Mouse (Mus musculus): Measurements from ENCODE around the gene Mog. TPM values are rescaled to one million over a fixed set of nuclear protein-coding genes. Genes with fewer than 3 reads are reported as not detected.
"Not testable (repeated sequence)": the region's sequence is repeated elsewhere in the genome, so short reads cannot be mapped to it uniquely, and the experiment has no call there.

Mog gene
- polyA plus RNA-seq, 1 experiment from 2014 or later = 0.08 TPM

- Histone ChIP-seq H3K27ac (peak overlapping the region; percentile 92), H3K9me3 (replicated peaks) (no peaks in the 10 kb centered on the region), H3K4me1 (peaks cover 4% of the 10 kb centered on the region; the same call in 1 of the 2 replicates), H3K36me3 (no peaks in the 10 kb centered on the region), H3K27me3 (ENCODE audit: low read depth, poor library complexity, severe bottlenecking) (no peaks in the 10 kb centered on the region), H3K4me3 (peak overlapping the region; percentile 48)
- 0% methylated on average over 14 of the region's 14 CpGs for WGBS
- peak; percentile 95 for DNase-seq (ENCODE audit: low spot score)
These were observed 5.5 kb upstream of the Mog start for GRCm38 (mm10) chr17:37028683-37029120.

GRCm38 (mm10) chr17:37028212-37028611 is 5.0 kb upstream of the Mog start:
- no peak for DNase-seq (ENCODE audit: low spot score)
- 6% methylated on average over 10 of the region's 10 CpGs for whole genome bisulfite sequencing
- H3K27ac ChIP-seq = peak overlapping the region; percentile 92
- peak overlapping the region; percentile 48 for H3K4me3 ChIP-seq
- no peaks in the 10 kb centered on the region for H3K9me3 ChIP-seq (replicated peaks)
- H3K27me3 ChIP-seq (ENCODE audit: low read depth, poor library complexity, severe bottlenecking) = no peaks in the 10 kb centered on the region
- no peaks in the 10 kb centered on the region for H3K36me3 ChIP-seq
- peaks cover 4% of the 10 kb centered on the region; the same call in 1 of the 2 replicates for H3K4me1 ChIP-seq

GRCm38 (mm10) chr17:37027486-37027885 is 4.3 kb upstream of the Mog start:
- Histone ChIP-seq H3K27ac (peak overlapping the region; percentile 92), H3K9me3 (replicated peaks) (no peaks in the 10 kb centered on the region), H3K27me3 (ENCODE audit: low read depth, poor library complexity, severe bottlenecking) (no peaks in the 10 kb centered on the region), H3K36me3 (no peaks in the 10 kb centered on the region), H3K4me3 (no peak overlapping the region), H3K4me1 (peaks cover 4% of the 10 kb centered on the region; the same call in 1 of the 2 replicates)
- no peak for DNase-seq (ENCODE audit: low spot score)
- WGBS = 91% methylated on average over 4 of the region's 4 CpGs

GRCm38 (mm10) chr17:37026425-37026824 is 3.2 kb upstream of the Mog start:
- no peak overlapping the region for H3K27ac ChIP-seq

GRCm38 (mm10) chr17:37019242-37019641 is 4.0 kb downstream of the Mog start:
- 97% methylated on average over 5 of the region's 5 CpGs for WGBS
- H3K4me1 ChIP-seq; H3K9me3 ChIP-seq (replicated peaks); DNase-seq (ENCODE audit: low spot score); H3K4me3 ChIP-seq; H3K36me3 ChIP-seq; H3K27me3 ChIP-seq (ENCODE audit: low read depth, poor library complexity, severe bottlenecking); H3K27ac ChIP-seq: not testable (repeated sequence)

More at GRCm38 (mm10) chr17:37026425-37026824, 3.2 kb upstream of the Mog start:
- 95% methylated on average over 2 of the region's 2 CpGs for WGBS
- DNase-seq (ENCODE audit: low spot score) = no peak
- Histone ChIP-seq H3K27me3 (ENCODE audit: low read depth, poor library complexity, severe bottlenecking) (no peaks in the 10 kb centered on the region), H3K4me3 (no peak overlapping the region), H3K9me3 (replicated peaks) (no peaks in the 10 kb centered on the region), H3K4me1 (peaks cover 4% of the 10 kb centered on the region; the same call in 1 of the 2 replicates), H3K36me3 (no peaks in the 10 kb centered on the region)

DNA sequence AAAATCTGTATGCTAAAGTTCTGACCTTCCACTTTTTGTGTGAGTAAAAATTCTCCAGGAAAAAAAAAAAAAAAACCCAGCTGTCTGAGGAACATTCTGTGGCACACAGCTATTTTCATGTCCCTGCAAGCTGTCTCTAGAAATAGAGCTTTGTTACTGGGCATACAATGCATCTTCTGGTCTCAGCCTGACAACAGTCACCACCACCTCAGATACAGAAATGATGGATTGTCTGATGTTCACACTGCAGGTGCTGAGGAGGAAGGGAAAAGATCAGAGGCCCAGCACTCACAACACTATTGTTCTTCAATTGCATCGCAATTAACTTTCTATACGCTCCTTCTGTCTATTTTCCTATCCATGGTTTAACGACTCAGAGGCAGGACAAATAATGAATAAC is 4.9 kb downstream of the Mog start:
- Histone ChIP-seq H3K4me1 (no peaks in the 10 kb centered on the region), H3K27me3 (ENCODE audit: low read depth, poor library complexity, severe bottlenecking) (no peaks in the 10 kb centered on the region), H3K4me3 (no peak overlapping the region), H3K36me3 (no peaks in the 10 kb centered on the region), H3K27ac (no peak overlapping the region), H3K9me3 (replicated peaks) (no peaks in the 10 kb centered on the region)
- 88% methylated on average over 3 of the region's 3 CpGs for WGBS
- no peak for DNase-seq (ENCODE audit: low spot score)

DNA sequence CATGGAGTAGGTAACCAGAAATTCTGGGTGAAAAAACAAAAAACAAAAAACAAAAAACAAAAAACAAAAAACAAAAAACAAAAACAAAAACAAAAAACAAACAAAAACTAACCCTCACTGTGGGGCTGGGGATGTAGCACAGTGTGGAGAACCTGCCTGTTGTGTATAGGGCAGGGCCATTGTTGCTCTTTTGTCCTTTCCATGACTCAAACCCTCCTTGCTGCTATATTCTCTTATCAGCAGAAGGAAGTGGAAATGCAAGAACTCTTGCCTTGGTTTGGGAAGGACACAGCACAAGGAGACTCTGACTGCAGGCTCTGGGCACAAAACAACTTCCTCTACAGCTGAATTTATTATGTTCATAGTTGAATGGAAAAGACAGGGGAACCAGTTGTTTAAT is 6.9 kb downstream of the Mog start:
- no peak for DNase-seq (ENCODE audit: low spot score)
- H3K9me3 ChIP-seq (replicated peaks) = no peaks in the 10 kb centered on the region
- no peaks in the 10 kb centered on the region for H3K4me1 ChIP-seq
- H3K27ac ChIP-seq = no peak overlapping the region
- no peak overlapping the region for H3K4me3 ChIP-seq
- H3K27me3 ChIP-seq (ENCODE audit: low read depth, poor library complexity, severe bottlenecking) = no peaks in the 10 kb centered on the region
- H3K36me3 ChIP-seq = peaks cover 4% of the 10 kb centered on the region

- 78% methylated on average over 5 of the region's 5 CpGs for WGBS
- DNase-seq (ENCODE audit: low spot score) = no peak
- no peaks in the 10 kb centered on the region for H3K4me1 ChIP-seq
- no peaks in the 10 kb centered on the region for H3K27me3 ChIP-seq (ENCODE audit: low read depth, poor library complexity, severe bottlenecking)
- H3K36me3 ChIP-seq = peaks cover 46% of the 10 kb centered on the region
- H3K4me3 ChIP-seq = no peak overlapping the region
- no peaks in the 10 kb centered on the region for H3K9me3 ChIP-seq (replicated peaks)
- no peak overlapping the region for H3K27ac ChIP-seq
These were observed 11.1 kb downstream of the Mog start for GRCm38 (mm10) chr17:37012141-37012540.

GRCm38 (mm10) chr17:37011719-37012118 is 11.5 kb downstream of the Mog start:
- no peak for DNase-seq (ENCODE audit: low spot score)
- Histone ChIP-seq H3K4me1 (no peaks in the 10 kb centered on the region), H3K4me3 (no peak overlapping the region), H3K27ac (no peak overlapping the region), H3K27me3 (ENCODE audit: low read depth, poor library complexity, severe bottlenecking) (no peaks in the 10 kb centered on the region), H3K9me3 (replicated peaks) (no peaks in the 10 kb centered on the region), H3K36me3 (peaks cover 50% of the 10 kb centered on the region)
- WGBS = 90% methylated on average over 3 of the region's 3 CpGs

DNA sequence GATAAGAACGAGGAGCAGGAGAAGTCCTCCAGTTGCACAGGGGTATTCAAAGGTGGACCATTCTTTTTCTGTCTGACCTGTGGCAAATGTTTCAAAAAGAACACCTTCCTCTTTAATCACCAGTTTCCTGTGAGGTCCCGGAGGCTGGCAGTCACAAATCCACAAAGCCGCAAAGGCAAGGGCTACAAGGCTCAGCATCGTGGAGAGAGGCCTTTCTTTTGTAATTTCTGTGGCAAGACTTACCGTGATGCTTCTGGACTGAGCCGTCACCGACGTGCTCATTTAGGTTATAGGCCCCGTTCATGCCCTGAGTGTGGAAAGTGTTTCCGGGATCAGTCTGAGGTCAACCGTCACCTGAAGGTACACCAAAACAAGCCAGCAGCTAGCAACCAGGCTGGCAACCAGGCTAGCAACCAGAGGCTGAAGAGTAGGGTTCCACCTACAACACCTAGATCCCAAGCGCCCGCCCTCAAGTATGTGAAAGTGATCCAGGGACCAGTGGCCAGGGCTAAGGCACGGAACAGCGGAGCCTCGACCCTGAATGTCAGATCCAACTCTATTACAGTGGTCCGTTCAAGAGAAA is 13.6 kb downstream of the Mog start:
- Histone ChIP-seq H3K4me3 (no peak overlapping the region), H3K27ac (no peak overlapping the region), H3K27me3 (ENCODE audit: low read depth, poor library complexity, severe bottlenecking) (no peaks in the 10 kb centered on the region), H3K36me3 (peaks cover 72% of the 10 kb centered on the region), H3K4me1 (no peaks in the 10 kb centered on the region), H3K9me3 (replicated peaks) (no peaks in the 10 kb centered on the region)
- WGBS = 94% methylated on average over 17 of the region's 17 CpGs
- DNase-seq (ENCODE audit: low spot score) = no peak

DNA sequence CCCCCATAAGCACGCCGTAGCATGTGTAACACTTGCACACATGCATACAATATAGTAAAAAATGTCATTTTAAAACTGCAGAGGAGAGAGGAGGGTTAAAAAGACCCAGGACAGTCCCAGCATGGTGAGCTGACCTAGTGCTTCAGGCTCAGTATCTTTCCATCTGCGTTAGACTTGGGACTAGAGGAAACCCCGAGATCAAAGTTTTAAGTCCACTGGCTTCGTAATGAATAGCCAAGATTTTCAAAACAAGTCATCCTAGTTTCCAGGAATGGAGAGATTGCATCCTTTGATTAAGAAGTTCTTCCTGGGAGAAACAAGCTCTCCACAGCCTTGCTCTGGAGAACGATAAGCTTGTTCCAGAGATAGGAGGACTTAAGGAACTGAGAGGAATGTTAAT is 15.0 kb downstream of the Mog start:
- Histone ChIP-seq H3K36me3 (peaks cover 75% of the 10 kb centered on the region), H3K4me1 (peaks cover 3% of the 10 kb centered on the region), H3K27ac (no peak overlapping the region), H3K27me3 (ENCODE audit: low read depth, poor library complexity, severe bottlenecking) (no peaks in the 10 kb centered on the region), H3K4me3 (no peak overlapping the region), H3K9me3 (replicated peaks) (no peaks in the 10 kb centered on the region)
- no peak for DNase-seq (ENCODE audit: low spot score)
- WGBS = 91% methylated on average over 6 of the region's 6 CpGs

DNA sequence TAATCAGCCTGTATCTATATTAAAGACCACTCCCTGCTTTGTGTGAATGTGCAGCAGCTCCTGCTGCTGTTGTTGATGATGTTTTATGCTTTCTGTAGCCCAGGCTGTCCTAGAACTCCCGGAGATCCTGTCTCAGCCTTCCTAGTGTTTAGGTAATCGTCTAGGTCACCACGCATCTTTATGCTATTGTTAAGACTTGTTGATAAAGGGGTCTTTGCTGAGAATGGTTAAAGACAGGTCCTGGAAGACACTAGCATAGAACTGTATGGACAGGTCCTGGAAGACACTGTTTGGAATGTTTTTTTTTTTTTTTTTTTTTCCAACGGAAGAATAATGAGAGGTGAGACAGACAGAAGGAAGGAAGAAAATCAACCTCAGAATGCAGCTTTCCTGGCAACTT is 19.8 kb downstream of the Mog start:
- 59% methylated on average over 4 of the region's 4 CpGs for WGBS
- Histone ChIP-seq H3K4me1 (peaks cover 15% of the 10 kb centered on the region), H3K9me3 (replicated peaks) (no peaks in the 10 kb centered on the region), H3K36me3 (peaks cover 42% of the 10 kb centered on the region), H3K27ac (peak overlapping the region; percentile 98), H3K4me3 (peak overlapping the region; percentile 71), H3K27me3 (ENCODE audit: low read depth, poor library complexity, severe bottlenecking) (no peaks in the 10 kb centered on the region)
- peak; percentile 35 for DNase-seq (ENCODE audit: low spot score)

DNA sequence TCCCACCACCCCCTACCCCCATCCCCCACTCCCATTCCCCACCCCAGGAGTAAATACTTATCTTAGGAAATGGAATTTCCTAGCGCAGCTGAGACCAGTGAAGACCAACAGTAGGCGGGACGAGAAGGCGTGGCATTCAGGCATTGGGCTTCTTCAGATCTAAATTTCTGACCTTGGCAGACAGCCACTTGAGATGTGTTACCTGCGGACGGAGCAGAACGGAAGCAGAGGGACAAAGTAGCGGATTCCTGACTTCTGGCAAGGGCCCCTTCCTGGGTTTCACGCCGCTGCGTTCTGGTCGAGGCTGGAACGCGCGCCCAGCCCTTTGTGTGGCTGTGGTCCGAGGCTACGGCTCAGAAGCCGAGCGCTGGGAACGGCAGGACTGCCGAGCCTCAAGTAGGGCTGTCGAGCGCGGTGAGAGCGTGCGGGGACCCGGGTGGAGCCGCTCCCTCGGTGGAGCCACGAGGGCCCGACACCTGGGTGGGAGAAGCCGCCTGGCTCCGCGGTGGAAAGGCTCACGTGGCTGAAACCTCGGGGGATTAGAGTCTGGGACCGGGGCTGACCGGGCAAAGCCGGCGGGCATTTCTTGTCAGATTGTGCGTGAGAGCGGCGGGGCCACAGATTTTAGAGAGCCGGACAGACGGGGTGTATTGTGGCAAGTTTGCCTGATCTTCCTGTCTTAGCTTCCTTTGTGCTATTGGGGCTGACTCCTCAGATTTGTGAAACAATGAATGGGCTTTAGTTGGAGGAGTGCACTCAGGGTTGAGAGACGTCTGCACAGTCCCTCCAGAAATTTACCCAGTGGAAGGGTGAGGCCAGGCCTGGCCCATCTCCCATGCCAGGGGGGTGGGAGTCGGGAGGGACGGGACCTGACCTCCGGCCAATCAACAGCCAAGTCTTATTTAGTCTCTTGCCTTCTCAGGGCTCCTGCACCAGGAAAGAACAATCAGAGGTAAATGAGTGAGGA is 20.6 kb downstream of the Mog start:
- DNase-seq (ENCODE audit: low spot score) = peak; percentile 82
- Histone ChIP-seq H3K36me3 (peaks cover 34% of the 10 kb centered on the region), H3K27me3 (ENCODE audit: low read depth, poor library complexity, severe bottlenecking) (no peaks in the 10 kb centered on the region), H3K4me1 (peaks cover 15% of the 10 kb centered on the region), H3K27ac (peak overlapping the region; percentile 98), H3K4me3 (peak overlapping the region; percentile 71), H3K9me3 (replicated peaks) (no peaks in the 10 kb centered on the region)
- WGBS = under 1% methylated on average over 49 of the region's 49 CpGs
